Mouse (Mus musculus): ENCODE data around the gene Sp6. TPM values are rescaled to one million over a fixed set of nuclear protein-coding genes. Genes with fewer than 3 reads are reported as not detected.

Sp6 gene
- total and polyA plus RNA-seq, 2 experiments = 0.04 to 0.09 TPM

DNA sequence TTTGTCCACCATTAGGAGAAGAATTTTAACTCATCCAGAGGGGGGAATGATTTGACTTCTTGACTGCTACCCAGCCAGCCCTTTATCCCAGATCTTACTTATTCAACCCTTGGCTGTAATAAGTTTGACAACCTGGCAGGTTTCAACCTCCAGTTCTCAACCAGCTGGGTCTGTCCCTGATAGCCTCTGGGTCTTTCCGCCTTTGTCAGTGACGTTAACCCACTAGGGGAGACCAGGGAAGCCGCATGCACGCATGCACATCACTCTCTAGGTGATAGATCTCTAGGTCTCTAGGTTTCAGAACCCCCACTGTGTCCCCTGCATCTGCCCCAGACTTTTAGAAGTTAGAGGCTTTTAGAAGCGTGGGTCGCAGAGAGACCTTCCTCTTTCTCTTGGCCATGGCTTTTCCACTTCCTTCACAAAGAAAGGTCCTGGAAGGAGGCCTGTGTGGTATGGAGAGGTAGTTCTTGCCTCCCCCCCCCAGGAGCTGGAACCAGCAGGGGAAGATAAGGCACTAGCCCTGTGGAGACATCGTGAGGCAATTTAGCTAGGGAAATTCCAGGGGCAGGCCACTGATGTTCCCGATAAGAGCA lies 3.9 kb upstream of the Sp6 start:
- DNase-seq (ENCODE audit: extremely low read depth, low read depth, low spot score) = no peak
- no peak for TF ChIP-seq POLR2A (IDR thresholded peaks at IDR 0.05; ENCODE audit: extremely low read depth, insufficient read depth, low read length)
- no peak for TF ChIP-seq CTCF (IDR thresholded peaks at IDR 0.05; ENCODE audit: low read depth, low read length)
- no peak overlapping the region for H3K4me3 ChIP-seq (ENCODE audit: insufficient read depth, low read depth, low read length)
- no peaks in the 10 kb centered on the region for H3K36me3 ChIP-seq (ENCODE audit: control insufficient read depth, insufficient read depth, low read length)
- no peak overlapping the region for H3K27ac ChIP-seq (replicated peaks; ENCODE audit: insufficient read depth, low read depth, low read length)
- H3K9ac ChIP-seq (ENCODE audit: low read depth, low read length) = no peak overlapping the region
- 58% methylated on average over 8 of the region's 8 CpGs for WGBS
- no peaks in the 10 kb centered on the region for H3K4me1 ChIP-seq (ENCODE audit: control insufficient read depth, insufficient read depth, low read length)
- peaks cover 3% of the 10 kb centered on the region; the same call in 1 of the 2 replicates for H3K27me3 ChIP-seq (ENCODE audit: control insufficient read depth, insufficient read depth, low read length)
- H3K79me2 ChIP-seq (ENCODE audit: control insufficient read depth, insufficient read depth, low read length) = no peaks in the 10 kb centered on the region

- Histone ChIP-seq H3K4me3 (ENCODE audit: insufficient read depth, low read depth, low read length) (no peak overlapping the region), H3K27me3 (ENCODE audit: control insufficient read depth, insufficient read depth, low read length) (peaks cover 31% of the 10 kb centered on the region), H3K79me2 (ENCODE audit: control insufficient read depth, insufficient read depth, low read length) (no peaks in the 10 kb centered on the region), H3K36me3 (ENCODE audit: control insufficient read depth, insufficient read depth, low read length) (no peaks in the 10 kb centered on the region), H3K9ac (ENCODE audit: low read depth, low read length) (no peak overlapping the region), H3K4me1 (ENCODE audit: control insufficient read depth, insufficient read depth, low read length) (no peaks in the 10 kb centered on the region; the same call in 1 of the 2 replicates), H3K27ac (replicated peaks; ENCODE audit: insufficient read depth, low read depth, low read length) (no peak overlapping the region)
- no peak for DNase-seq (ENCODE audit: extremely low read depth, low read depth, low spot score)
- WGBS = 4% methylated on average over 36 of the region's 36 CpGs
- TF ChIP-seq POLR2A (IDR thresholded peaks at IDR 0.05; ENCODE audit: extremely low read depth, insufficient read depth, low read length) (no peak), CTCF (IDR thresholded peaks at IDR 0.05; ENCODE audit: low read depth, low read length) (no peak)
Observed at GRCm38 (mm10) chr11:97017696-97018582, 4.7 kb downstream of the Sp6 start.

DNA sequence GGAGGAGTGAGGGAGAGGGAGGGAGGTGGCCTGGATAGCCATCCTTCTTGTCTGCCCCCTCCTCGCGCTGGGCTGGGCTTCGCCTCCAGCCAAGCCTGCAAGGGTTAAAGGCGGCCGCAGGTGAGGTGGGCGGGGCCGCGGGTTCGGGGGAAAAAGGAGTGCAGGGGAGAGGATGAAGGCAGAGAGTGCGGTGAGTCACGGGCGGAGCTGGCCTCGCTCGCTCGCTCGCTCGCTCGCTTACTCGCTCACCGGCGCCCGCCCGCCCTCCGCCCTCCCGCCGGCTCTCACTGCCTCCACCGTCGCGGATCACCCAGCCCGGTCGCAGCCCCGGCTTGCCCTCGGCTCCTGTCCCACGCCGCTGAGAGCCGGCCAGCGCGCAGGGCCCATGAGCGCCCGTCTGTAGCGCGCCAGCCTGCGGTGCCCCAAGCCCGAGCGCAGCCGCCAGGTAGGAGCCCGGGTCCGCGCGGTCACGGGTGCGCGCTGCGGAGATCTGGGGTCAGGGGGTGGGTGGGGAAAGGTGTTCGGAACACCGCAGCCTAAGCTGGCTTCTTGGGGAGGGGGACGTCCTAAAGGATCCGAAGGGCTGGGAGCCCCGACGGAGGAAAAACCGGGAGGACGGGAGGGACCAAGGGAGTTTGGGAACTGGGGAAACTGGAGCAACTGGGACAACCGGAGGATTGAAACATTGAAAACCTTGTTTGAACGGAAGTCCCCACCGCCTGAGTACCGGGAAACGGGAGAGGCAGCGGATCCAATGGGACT lies 5.6 kb downstream of the Sp6 start:
- H3K4me3 ChIP-seq (ENCODE audit: insufficient read depth, low read depth, low read length) = no peak overlapping the region; the same call in 1 of the 2 replicates
- H3K4me1 ChIP-seq (ENCODE audit: control insufficient read depth, insufficient read depth, low read length) = no peaks in the 10 kb centered on the region; the same call in 1 of the 2 replicates
- WGBS = 2% methylated on average over 62 of the region's 68 CpGs
- no peak for TF ChIP-seq CTCF (IDR thresholded peaks at IDR 0.05; ENCODE audit: low read depth, low read length)
- no peak for TF ChIP-seq POLR2A (IDR thresholded peaks at IDR 0.05; ENCODE audit: extremely low read depth, insufficient read depth, low read length)
- H3K36me3 ChIP-seq (ENCODE audit: control insufficient read depth, insufficient read depth, low read length) = no peaks in the 10 kb centered on the region
- DNase-seq (ENCODE audit: extremely low read depth, low read depth, low spot score) = no peak
- no peak overlapping the region for H3K9ac ChIP-seq (ENCODE audit: low read depth, low read length)
- H3K27ac ChIP-seq (replicated peaks; ENCODE audit: insufficient read depth, low read depth, low read length) = no peak overlapping the region
- peaks cover 31% of the 10 kb centered on the region for H3K27me3 ChIP-seq (ENCODE audit: control insufficient read depth, insufficient read depth, low read length)
- no peaks in the 10 kb centered on the region for H3K79me2 ChIP-seq (ENCODE audit: control insufficient read depth, insufficient read depth, low read length)

- Histone ChIP-seq H3K36me3 (ENCODE audit: control insufficient read depth, insufficient read depth, low read length) (no peaks in the 10 kb centered on the region), H3K79me2 (ENCODE audit: control insufficient read depth, insufficient read depth, low read length) (no peaks in the 10 kb centered on the region), H3K27me3 (ENCODE audit: control insufficient read depth, insufficient read depth, low read length) (peaks cover 31% of the 10 kb centered on the region), H3K4me1 (ENCODE audit: control insufficient read depth, insufficient read depth, low read length) (no peaks in the 10 kb centered on the region; the same call in 1 of the 2 replicates), H3K9ac (ENCODE audit: low read depth, low read length) (no peak overlapping the region), H3K4me3 (ENCODE audit: insufficient read depth, low read depth, low read length) (no peak overlapping the region), H3K27ac (replicated peaks; ENCODE audit: insufficient read depth, low read depth, low read length) (no peak overlapping the region)
- TF ChIP-seq POLR2A (IDR thresholded peaks at IDR 0.05; ENCODE audit: extremely low read depth, insufficient read depth, low read length) (no peak), CTCF (IDR thresholded peaks at IDR 0.05; ENCODE audit: low read depth, low read length) (no peak)
- 18% methylated on average over 13 of the region's 13 CpGs for WGBS
- DNase-seq (ENCODE audit: extremely low read depth, low read depth, low spot score) = no peak
Observed at GRCm38 (mm10) chr11:97019345-97019708, 6.1 kb downstream of the Sp6 start.

GRCm38 (mm10) chr11:97021121-97021765 lies 8.0 kb downstream of the Sp6 start:
- 5% methylated on average over 27 of the region's 27 CpGs for WGBS
- no peak for TF ChIP-seq CTCF (IDR thresholded peaks at IDR 0.05; ENCODE audit: low read depth, low read length)
- H3K4me3 ChIP-seq (ENCODE audit: insufficient read depth, low read depth, low read length) = peak overlapping the region; percentile 59; the same call in 1 of the 2 replicates
- H3K36me3 ChIP-seq (ENCODE audit: control insufficient read depth, insufficient read depth, low read length) = no peaks in the 10 kb centered on the region
- H3K27me3 ChIP-seq (ENCODE audit: control insufficient read depth, insufficient read depth, low read length) = peaks cover 24% of the 10 kb centered on the region
- H3K4me1 ChIP-seq (ENCODE audit: control insufficient read depth, insufficient read depth, low read length) = peaks cover 4% of the 10 kb centered on the region; the same call in 1 of the 2 replicates
- no peaks in the 10 kb centered on the region for H3K79me2 ChIP-seq (ENCODE audit: control insufficient read depth, insufficient read depth, low read length)
- no peak for DNase-seq (ENCODE audit: extremely low read depth, low read depth, low spot score)
- no peak overlapping the region for H3K27ac ChIP-seq (replicated peaks; ENCODE audit: insufficient read depth, low read depth, low read length)
- no peak overlapping the region for H3K9ac ChIP-seq (ENCODE audit: low read depth, low read length)
